Mouse (Mus musculus) layer of hippocampus, adult 2 months (tissue): ENCODE results near the gene Mpg. TPM values are rescaled to one million over a fixed set of nuclear protein-coding genes. Genes with fewer than 3 reads are reported as not detected.

Source experiments
- DNase-seq, 2 experiments: peaks; one replicate each; pipeline ENCODE4 v3.0.0; 2022; ENCODE audit warnings: low spot score in 2 of 2
- H3K27ac ChIP-seq: fragments of 200-600 bp; 2 replicates; pipeline ENCODE4 v1.8.1; 2022
- H3K4me3 ChIP-seq: fragments of 200-600 bp; 2 replicates; pipeline ENCODE4 v1.8.1; 2022; ENCODE audit warnings: mild to moderate bottlenecking
- CTCF ChIP-seq: fragments of 200-600 bp; conservative IDR thresholded peaks from 2 replicates; pipeline ENCODE4 v1.8.1; 2022; ENCODE audit warnings: antibody characterized with exemption, mild to moderate bottlenecking, moderate library complexity
- total RNA-seq, 2 experiments: library from RNA; stranded (reverse); gene quantifications; 2 replicates each; pipeline ENCODE4 v1.2.3; 2021

The Mpg gene
- total RNA-seq, 2 experiments from 2014 or later, result 15.6 to 20.5 TPM

DNA sequence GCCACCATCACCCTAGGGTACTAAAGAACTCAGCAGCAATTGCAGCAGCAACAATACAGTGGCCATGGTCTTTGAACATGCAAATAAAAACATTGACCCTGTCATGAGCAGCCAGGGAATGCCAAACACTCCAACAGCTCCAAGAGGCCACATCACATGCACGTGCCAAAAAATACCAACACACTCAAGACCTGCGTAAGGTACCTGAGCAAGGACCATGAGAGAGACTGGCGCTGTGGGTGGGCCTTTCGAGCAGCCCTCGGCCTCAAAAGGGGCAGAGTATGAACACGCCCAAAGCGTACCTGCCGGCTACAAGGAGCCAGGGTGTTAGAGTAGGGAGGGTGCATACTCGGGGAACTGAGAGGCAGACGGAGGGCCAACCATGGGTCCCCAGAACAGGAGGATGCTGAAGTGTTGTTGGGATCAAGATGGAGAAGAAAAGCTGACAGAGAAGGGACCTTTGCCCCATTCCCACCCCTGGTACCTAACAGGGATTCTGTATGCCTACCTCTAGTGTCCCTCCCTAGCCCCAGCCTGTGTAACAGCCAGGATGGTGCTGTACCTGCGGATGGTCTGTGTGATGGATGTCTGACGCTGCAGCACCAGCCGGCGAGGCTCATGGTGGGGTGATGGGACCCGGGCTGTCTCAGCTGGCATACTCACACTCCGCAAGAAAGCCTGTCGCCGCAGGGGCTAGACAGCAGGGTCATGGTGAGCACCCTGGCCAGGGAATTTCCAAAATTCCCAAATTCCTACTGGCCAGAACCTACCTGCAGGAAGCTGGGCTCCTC, 10.7 kb upstream of the Mpg start:
- no peak overlapping the region for H3K27ac ChIP-seq
- DNase-seq, result no peak
- TF ChIP-seq CTCF, result no peak
- no peak overlapping the region for H3K4me3 ChIP-seq

DNA sequence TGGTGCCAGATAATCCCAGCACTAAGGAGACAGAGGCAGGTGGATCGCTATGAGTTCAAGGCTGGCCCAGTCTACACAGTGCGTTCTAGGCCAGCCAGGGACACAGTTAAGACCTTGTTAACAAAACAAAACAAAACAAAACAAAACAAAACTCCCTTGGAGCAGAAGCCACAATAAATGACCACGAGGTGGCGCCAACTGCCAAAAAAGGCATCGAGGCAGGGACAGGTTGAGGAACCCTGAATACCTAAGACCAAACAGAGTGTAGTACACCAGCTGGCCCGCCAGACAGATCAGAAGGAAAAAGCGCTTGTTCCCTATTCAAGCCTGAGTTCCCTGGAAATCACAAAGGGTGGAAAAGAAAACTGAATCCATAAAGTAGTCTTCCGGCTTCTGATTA, 9.5 kb upstream of the Mpg start:
- TF ChIP-seq CTCF, result peak; percentile 86
- peak in 1 of 2 experiments; percentile 80 for DNase-seq
- Histone ChIP-seq H3K4me3 (no peak overlapping the region), H3K27ac (no peak overlapping the region)

DNA sequence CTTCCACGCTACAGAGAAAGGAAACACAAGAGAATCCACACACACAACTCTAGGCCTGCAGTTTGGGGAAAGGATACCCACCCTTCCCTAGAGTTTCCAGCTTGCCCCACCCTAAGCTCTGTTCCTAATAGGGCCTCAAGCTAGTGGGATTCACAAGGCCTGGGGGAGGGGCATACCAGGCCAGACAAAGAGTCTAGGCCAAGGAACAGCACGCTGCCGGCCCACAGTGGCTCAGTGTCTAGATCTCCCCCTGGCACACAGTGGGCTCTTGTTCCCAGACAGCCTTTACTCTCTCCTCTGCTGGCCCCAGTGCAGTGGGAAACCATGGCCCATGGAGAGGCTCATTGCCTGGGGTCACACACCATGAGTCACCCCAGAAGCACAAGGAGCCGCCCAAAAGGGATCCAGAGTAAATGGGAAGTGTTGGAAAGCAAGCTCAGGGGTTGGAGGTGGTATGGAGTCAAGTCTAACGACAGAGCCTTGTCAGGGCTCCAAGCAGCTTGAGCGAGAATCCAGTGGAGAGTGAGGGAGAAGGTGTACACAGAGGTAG, 7.7 kb upstream of the Mpg start:
- DNase-seq, result no peak
- Histone ChIP-seq H3K4me3 (no peak overlapping the region), H3K27ac (peak overlapping the region; percentile 19; the same call in 1 of the 2 replicates)
- no peak for TF ChIP-seq CTCF

- peak overlapping the region; percentile 19; the same call in 1 of the 2 replicates for H3K27ac ChIP-seq
- peak in 1 of 2 experiments; percentile 57 for DNase-seq
These were observed 7.0 kb upstream of the Mpg start for GRCm38 (mm10) chr11:32219287-32219686.

GRCm38 (mm10) chr11:32220607-32221224, 5.6 kb upstream of the Mpg start:
- no peak for TF ChIP-seq CTCF
- peak overlapping the region; percentile 62 for H3K4me3 ChIP-seq
- DNase-seq, result no peak
- peak overlapping the region; percentile 88 for H3K27ac ChIP-seq

More at GRCm38 (mm10) chr11:32219287-32219686, 7.0 kb upstream of the Mpg start:
- no peak for TF ChIP-seq CTCF
- no peak overlapping the region for H3K4me3 ChIP-seq

- DNase-seq, result no peak
- H3K4me3 ChIP-seq, result peak overlapping the region; percentile 62
- H3K27ac ChIP-seq, result peak overlapping the region; percentile 88
- TF ChIP-seq CTCF, result no peak
These were observed 4.9 kb upstream of the Mpg start for GRCm38 (mm10) chr11:32221225-32221950.

GRCm38 (mm10) chr11:32221951-32222409, 4.3 kb upstream of the Mpg start, which contains the start of gene Rhbdf1:
Rhbdf1 (minus strand) TSS chr11:32222300.
- peak within 1 kb of the TSS; percentile 62 for H3K4me3 ChIP-seq
- TF ChIP-seq CTCF, result no peak
- H3K27ac ChIP-seq, result peak within 1 kb of the TSS; percentile 88
- DNase-seq, result no peak

DNA sequence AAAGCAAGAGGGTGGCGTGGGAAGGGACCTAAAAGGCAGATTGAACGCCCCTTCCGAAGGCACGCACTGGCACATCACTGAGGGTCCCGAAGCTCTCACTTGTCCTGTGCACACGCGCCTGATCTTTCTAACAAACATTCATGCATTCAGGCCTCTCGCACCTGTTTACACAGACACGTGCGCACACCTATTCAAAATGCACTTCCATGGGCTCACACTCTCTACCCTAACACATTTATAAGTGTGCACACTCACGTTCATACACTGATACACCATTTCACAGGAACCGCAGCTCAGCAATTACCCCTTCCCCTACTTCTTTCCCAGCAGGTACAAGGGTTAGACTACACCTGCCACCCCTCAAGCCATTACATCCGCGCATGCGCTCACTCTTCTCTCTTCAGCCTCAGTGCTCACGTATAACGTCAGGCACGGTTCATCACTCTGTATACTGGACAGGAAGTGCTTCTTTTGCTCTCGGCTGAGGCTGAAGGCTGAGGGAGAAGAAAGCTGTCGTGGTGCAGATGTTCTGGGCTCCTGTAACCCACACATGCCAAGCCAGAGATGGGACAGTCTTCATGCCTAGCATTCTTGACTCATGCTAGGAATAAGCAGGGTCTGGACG, 3.6 kb upstream of the Mpg start:
- peak overlapping the region; percentile 62 for H3K4me3 ChIP-seq
- peak in 1 of 2 experiments; percentile 8 for DNase-seq
- H3K27ac ChIP-seq, result peak overlapping the region; percentile 73; the same call in 1 of the 2 replicates
- no peak for TF ChIP-seq CTCF

DNA sequence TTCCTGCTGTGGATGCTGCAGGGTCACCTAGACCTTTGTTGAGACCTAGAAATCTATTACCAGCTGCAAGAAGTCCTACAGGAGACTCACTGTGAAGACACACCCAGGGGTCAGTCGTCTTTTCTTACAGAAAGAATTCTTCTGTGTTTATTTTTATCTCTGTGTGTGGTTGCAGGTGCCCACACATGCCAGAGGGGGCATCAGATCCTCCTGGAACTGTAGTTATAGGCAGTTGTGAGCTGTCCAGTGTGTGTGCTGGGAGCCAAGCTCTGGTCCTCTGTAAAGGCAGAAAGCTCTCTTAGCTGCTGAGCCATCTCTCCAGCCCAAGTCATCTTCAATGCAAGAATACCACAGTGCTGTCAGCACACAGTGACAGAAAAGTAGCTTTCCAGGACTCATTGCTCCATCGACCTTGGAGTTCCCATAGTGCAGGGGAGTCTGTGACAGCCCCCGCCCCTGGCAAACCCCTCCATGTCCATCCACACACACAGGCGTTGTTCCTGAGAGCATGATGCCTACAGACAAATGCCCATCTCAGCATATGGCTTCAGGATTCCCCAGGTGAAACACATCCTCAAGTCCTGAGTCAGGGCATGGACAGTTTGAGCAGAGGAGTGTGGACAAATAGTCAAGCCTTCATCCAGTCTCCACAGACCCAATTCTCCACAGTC, 2.9 kb upstream of the Mpg start:
- Histone ChIP-seq H3K4me3 (no peak overlapping the region), H3K27ac (no peak overlapping the region)
- peak; percentile 46 for TF ChIP-seq CTCF
- no peak for DNase-seq

DNA sequence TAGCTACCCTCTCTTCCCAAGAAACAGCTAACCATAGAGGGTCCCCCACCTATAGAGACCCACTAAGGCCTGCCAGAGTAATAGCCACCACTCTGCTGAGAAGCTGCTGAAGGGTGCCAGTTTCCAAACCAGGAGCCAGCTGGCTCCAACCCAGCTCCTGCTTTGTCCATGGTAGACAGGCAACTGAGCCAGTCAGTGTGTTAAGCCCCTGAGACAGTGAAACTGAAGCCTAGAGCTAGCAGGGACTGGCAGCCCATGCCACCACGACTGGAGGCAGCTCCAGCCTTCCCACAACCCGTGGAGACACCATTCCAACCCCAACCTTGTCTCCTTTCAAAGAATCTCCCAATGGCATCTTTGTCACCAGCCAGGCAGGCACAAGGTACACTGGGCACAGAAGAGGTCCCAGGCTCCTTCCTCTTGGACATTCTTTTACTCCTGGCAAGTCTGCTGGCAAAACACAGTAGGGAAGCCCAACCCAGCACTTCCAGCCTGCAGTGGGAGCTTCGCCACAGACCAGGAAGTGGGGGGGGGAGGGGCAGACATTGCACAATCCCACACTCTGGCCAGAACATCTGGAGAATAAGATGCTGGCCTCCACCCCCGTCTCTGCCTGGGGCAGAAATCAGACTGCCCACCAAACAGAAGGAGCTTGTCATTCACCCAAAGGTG, 1.7 kb upstream of the Mpg start:
- Histone ChIP-seq H3K27ac (peak overlapping the region; percentile 96), H3K4me3 (no peak overlapping the region)
- no peak for DNase-seq
- TF ChIP-seq CTCF, result no peak
